Mouse (Mus musculus): ENCODE results near the gene Bmf.
"Not testable (repeated sequence)": the region's sequence is repeated elsewhere in the genome, so short reads cannot be mapped to it uniquely, and the experiment has no call there.

The Bmf gene

DNA sequence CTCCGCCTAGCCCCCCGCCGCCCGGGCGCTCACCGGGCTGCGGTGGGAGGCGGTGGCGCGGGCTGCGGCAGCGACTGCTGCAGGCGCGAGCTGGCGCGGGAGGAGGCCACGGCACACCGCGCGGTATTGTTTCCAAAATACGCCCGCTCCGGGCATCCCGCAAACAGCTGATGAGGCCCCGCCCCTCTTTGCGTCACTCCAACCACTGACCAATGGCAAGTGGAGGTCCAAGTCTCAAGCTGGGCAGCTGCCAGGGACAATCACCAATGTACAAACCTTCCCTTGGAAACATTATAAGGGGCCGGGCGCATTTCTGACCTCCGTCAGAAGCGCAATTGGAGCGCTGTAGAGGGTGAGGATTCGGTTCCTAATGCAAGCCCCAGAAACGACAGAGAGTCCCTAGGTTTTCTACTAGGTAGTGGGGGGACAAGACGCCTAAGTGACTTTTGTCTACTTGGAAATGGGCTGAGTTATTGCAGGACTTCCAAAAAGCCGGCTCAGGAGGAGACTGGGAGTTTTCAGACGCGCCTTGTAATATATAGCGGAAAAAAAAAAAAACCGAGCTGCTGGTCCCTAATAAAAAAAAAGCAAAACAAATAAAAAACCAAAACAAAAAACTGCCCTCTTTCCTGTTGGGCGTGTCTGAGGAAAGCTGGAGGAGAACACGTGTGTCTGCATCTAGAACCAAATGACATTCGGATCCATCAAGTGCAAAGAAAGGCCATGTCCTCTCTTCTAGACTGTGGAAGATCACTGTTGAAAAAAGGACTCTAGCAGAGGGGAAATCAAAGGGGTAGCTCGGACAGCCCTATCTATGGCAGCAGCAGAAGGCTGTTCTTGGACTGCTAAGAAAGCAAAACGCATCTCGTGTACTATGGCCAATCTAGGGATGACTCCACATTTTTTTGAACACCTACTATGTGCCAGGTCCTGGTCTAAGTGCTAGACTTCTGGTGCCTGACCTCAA, at the start of gene Bmf:
TSS of gene Bmf (minus strand) at position 181 of the 967 bp plus-strand sequence.
- in situ Hi-C loops (cut with MboI; ENCODE audit: unreplicated experiment in 2 of 2), result no loop called here

DNA sequence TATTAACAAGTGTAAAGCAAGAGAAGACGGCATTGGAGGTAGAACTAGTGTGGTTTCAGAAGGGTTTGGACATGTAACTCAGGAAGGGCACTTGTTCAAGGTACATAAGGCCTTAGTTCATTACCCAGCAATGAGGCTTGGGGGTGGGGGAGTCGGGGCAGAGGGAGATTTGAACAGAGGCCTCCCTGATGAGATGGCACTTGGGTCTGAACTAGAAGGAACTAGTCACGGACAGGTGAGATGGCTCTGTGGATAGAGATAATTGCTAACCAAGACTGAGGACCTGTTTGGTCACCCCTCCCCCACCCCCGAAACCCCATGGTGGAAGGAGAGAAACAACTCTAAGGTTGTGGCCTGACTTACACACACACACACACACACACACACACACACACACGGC, 49.6 kb upstream of the Bmf start:
- in situ Hi-C loops (cut with MboI; ENCODE audit: unreplicated experiment in 2 of 2), result no loop called here

DNA sequence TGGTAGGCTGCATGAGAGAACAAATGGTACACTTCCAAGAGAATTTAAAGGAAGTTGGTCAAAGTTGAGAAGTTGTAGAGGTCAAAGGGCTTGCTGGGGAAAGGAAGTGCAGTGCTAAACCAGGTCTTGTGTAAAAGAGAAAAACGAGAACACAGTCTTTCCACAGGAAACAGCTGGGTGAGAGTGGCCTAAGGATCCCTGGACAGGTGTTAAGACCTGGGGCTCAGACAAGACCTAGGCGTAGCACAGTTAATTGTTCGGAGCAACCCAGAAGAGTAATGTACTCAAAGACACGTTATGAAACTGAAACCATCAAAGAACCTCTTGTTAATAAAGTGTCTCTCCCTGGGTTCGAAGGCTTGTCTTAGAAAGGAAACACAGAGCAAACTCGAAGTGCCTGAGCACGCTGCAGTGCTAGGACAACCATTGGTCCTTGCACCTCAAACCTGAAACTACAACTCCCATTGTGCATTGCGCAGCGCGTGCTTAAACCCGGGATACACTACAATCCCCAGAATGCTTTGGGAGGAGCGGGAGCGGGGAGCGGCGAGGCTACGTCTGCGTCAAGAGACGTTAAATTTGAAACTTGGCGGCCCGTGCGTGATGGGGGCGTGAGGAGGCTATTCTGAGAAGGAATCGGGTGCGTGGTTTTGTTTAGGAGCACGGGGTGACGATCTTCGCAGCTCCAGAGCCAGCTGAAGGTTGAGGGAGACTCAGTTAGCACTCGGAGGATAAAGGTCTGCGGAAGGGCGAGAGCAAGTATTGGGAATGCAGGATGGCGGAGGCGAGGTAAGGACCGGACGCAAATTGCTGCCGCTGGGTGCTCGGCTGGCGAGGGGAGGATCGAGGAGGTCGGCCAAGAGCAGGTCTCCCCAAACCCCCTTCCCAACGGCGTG, 48.4 kb upstream of the Bmf start, which contains the start of gene Bub1b:
TSS of gene Bub1b (plus strand) at position 539 of the 896 bp plus-strand sequence.
- in situ Hi-C loops (cut with MboI; ENCODE audit: unreplicated experiment in 2 of 2), result no loop called here

DNA sequence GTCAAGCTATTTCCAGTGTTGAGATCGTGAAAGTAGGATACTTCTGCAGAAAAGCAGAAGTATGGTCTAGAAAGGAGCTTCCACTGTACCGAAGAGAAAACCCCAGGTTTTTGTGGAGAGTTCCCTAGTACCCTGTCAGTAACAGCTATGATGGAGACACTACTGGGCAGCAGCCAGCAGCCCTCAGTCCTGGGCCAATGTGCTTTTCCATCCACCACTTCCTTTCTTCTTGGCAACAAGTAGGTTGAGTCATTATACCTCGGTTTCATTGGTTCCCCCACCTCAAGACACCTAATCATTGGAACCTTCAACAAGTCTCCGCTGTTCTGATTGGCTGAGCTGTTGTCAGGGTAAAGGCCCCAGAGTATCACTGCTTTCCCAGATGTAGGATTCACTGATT, 41.6 kb upstream of the Bmf start:
- in situ Hi-C loops (cut with MboI; ENCODE audit: unreplicated experiment in 2 of 2), result no loop called here

DNA sequence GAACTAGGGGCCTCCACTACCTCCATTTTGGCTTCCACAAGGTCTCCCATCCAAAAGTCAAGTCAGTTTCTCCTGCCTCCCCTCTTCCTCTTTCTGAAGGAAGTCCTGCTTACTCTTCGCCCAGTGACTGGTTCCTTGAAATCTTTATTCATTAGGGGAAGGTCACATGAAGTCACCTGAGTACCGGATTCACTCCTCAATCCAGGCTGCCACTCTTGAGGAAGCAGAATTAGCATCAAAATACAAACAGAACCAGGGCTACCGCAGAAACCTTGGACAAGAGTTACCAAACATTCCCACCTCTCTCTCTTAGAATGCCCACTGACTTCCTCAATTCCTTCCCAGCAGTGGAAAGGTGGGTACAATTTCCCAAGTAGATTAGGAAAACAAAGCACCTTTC, 38.2 kb upstream of the Bmf start:
- in situ Hi-C loops (cut with MboI; ENCODE audit: unreplicated experiment in 2 of 2), result no loop called here

DNA sequence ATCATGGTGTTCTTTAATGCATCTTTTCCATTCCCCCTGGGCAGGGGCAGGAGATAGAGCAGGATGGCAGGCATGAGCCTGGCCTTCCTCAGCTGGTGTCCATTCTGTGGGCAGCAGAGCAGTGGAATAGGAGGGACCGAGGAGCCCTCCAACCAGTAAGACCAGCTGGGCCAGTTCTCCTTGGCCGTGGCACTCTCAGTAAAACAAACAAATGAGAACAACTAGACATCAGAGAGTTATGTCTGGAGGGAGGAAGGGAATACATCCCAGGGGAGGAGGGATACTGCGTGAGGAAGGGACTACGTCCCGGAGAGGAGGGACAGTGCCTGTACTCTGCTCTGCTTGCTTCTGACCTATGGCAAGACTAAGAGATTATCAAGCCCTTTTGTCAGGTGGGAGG, 36.5 kb upstream of the Bmf start:
- in situ Hi-C loops (cut with MboI; ENCODE audit: unreplicated experiment in 2 of 2), result no loop called here

DNA sequence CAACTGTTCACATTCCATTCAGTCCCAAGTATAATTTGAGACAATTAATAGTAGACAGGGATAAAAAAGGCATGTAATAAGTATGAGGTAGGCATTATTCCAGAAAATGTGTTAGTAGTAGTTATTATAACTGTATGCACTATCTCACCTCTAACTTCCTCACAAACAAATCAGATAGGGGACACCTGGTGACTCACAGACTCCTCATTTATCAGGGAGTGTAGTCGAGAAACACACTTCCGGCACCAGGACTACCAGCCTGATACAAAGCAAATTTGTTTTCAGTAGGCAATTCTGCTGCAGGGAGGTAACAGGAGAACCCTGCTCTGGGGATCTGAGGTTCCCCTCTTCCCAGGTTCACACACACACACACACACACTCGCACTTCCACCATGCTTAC, 23.6 kb upstream of the Bmf start:
- in situ Hi-C loops (cut with MboI; ENCODE audit: unreplicated experiment in 2 of 2), result no loop called here

DNA sequence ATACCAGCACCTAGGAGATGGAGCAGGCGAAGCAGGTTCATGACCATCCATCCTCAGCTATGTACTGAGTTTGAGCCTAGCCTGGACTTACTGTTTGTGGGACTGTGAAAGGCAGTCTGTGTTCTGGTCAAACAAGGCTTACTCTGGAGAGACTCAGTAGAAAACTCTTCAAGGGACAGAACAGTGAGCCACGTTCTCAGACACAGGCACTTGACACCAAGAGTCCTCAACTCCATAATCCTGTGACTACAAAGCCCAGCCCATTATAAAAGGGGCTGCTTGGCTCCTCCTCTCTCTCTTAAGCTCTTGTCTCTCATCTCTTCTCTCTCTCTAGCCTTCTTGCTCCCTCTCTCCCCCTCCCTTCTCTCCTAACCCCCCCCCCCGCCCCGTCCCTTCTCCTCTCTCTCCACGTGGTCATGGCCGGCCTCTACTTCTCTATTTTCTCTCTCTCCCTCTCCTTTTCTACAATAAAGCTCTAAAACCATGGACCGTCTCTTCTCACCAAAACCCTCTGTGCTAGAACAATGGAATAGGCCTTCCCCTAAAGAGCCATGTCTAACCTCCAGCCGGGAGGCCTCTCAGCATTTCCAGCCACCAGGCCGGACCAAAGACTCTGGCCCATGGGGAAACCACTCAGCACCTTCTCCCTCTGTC, 22.8 kb upstream of the Bmf start:
- in situ Hi-C loops (cut with MboI; ENCODE audit: unreplicated experiment in 2 of 2), result no loop called here

DNA sequence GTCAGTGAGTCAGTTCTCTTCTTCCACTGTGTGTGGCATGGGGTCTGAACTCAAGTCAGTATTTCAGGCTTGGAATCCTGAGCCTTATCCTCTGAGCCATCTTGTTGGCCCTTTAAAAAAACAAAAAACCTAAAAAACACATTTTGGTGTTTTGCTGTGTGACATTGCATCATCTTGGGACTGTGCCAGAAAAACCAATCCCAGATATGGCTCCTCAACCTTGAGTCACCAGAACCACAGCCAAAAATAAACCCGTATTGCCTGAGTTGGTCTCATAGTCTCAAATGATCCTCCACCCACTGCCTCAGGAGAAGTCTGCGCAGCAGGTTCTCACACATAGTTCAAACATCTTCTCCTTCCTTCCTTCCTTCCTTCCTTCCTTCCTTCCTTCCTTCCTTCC, 21.5 kb upstream of the Bmf start:
- in situ Hi-C loops (cut with MboI; ENCODE audit: unreplicated experiment in 2 of 2), result no loop called here

DNA sequence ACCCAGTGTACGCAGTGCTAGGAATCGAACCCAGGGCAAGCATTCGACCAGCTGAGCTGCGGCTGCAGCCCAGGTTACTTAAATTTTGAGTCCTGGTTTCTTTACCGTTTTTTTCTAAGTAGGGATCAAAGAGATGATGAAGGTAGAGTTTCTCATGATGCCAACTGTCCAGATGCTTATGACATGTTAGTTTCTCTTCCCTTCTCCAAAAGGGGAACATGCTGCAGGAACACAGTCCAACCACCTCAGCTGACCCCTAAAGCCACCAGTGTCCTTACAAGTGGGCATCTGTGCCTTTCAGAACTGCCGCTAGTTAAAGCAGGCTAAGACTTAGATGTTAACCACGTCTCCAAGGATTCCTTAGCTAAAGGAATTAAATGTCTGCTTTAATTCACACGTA, 17.7 kb upstream of the Bmf start:
- in situ Hi-C loops (cut with MboI; ENCODE audit: unreplicated experiment in 2 of 2), result no loop called here

DNA sequence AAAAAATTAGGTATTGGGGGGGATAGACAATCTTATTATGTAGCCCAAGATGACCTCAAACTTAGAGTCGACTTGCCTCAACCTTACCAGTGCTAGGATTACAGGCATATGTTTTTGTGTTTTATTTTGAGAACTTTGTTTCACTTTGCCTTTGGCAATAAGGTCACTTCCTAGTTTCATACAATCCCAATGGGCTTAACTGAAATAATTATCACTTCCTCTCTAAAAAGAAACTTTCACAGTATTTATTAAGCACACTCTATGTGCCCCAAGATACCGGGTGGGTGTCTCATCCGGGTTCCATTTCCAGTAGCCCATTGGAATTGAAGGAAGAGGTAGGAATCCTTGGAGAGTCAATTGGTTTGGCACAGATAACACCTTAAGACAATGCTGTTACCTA, 12.9 kb upstream of the Bmf start:
- in situ Hi-C loops (cut with MboI; ENCODE audit: unreplicated experiment in 2 of 2), result loop anchor here in 1 of 2 experiments (5.0 kb wide), 1 partner anchor 40 kb away; no protein-coding TSS in a partner anchor

DNA sequence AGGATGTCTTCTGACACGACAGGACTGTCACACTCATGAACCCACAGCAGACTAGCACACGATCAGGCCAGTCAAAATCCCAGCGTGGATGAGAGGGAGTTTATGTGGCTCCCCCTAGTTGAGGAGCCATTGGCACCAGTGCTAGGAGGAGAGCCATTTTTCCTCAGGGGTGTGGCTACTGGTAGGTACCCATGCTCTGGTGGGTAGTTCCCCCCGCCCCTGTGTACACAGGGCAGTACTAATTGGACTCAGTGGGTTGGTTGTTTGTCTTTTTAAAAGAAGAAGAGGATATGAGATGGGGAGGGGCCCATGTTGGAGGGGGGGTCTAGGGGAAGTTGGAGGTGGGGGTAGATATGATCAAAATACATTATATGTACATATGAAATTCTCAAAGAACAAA, 12.5 kb upstream of the Bmf start:
- in situ Hi-C loops (cut with MboI; ENCODE audit: unreplicated experiment in 2 of 2), result loop anchor here in 1 of 2 experiments (5.0 kb wide), 1 partner anchor 40 kb away; no protein-coding TSS in a partner anchor

DNA sequence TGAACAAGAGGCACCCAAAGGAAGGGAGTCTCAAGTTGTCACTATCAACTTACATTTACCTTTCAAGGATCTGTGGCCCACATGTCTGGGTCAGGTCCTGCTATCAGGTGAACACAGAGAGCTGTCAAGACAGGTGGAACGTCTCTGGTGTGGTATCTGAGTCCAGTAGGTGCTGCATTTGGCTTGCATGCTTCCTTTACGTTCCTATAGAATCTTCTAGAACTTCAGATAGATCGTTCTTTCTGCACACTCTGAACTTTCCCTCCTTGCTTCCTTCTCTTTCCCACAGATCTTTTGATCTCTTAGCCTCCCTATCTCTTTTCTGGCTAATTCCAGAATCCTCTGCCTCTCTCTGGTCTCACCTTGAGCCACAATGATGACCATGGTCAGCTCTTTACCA, 8.9 kb upstream of the Bmf start:
- in situ Hi-C loops (cut with MboI; ENCODE audit: unreplicated experiment in 2 of 2), result no loop called here

DNA sequence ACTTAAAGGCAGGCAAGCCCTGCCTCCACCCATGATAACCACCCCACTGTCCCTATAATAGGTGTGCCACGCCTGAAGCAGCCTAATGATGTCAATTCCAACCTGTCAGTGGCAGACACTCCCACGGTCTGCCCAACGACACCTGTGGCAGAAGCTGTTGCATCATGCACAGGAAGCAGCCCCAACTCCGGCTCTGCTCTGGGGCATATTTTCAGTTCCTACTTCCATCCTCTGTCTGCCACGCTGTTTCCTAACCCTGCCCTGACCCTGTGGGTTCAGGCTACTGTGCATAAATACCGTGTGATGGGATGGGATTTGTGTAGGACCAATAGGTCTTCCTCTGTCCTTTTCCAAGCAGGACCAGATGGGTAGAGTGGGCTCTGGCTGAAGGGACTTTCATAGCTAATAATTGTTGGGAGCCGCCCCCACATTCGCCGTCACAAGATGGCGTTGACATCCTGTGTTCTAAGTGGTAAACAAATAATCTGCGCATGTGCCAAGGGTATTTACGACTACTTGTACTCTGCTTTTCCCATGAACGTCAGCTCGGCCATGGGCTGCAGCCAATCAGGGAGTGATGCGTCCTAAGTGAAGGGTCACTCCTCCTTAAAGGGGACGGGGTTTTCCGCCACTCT, 5.0 kb upstream of the Bmf start:
- in situ Hi-C loops (cut with MboI; ENCODE audit: unreplicated experiment in 2 of 2), result not testable (repeated sequence)

DNA sequence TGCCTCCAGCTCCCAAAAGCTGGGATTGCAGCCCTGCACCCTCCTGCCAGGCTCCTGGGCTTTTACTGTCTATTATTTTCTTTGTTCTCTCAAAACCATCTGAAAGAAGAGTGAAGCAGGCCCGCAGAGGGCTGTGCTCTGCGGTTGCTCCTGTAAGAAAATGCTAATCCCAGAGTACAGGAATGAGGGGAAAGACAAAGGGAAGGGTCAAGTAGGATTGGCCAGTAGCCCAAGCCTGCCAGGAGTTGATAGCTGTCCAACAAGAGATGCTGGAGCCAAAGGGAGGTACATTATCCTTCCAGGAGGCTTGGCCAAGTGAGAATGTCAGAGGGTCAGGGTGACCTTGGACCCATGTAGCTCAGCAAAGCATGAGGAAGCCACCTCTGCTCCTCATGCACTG, 2.1 kb upstream of the Bmf start:
- in situ Hi-C loops (cut with MboI; ENCODE audit: unreplicated experiment in 2 of 2), result no loop called here

DNA sequence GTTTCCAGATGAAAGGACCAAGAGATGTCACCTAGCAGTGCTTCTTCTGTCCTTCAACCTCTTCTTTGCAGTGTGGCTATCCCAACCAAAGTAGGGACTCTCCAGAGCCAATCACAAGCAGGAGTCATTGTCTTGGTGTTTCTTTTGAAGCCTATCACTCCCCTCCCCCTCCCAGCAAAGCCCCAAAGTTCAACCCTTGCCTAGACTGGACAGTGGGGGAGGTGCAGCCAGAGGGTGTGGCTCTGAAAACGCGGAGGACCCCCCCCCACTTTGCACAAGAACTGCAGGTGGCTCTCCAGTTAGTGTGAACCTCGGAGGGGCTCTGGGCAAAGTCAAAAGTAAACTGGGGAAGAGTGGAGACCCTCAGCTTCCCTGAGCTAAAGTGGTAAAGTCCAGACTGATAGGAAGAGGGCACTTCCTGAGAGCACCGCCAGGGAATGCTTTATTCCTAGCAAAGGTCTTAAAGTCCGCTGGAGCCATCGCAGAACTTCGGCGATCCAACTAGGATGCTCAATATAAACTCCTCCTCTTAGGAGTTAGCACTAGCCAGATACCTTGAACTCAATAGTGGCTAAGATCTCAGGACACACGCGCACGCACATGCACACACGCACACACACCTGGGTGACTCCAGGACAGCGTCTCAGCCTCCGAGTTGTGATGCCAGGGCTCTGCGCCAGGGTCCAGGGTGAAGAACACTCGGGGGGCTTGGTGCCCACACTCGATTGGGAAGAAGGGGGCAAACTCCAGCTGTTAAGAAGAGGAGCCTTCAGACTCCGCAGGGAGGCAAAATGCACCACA, 866 bp downstream of the Bmf start:
- in situ Hi-C loops (cut with MboI; ENCODE audit: unreplicated experiment in 2 of 2), result no loop called here

DNA sequence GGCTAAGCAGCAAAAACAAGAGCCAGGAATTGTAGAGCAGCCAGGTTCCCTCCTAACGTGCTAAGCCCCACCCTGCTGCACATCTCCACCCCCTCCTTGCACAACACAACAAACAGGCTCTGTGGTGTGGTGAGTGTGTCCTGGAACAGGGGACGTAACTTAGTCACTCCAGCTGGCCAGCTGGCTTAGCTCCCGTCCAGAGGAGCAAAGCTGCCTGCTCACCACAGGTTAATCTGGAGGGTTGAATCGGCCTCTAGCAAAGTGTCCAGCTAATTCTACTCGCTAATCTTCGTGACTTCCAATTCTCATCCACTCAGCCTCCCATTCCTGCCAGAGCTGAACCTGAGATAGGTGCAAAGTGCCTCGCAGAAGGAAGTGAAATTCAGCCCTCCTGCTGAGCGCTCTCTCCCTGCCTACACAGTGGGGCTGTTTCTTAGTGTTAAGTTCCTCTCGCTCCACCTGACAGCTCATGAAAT, 1.9 kb downstream of the Bmf start:
- in situ Hi-C loops (cut with MboI; ENCODE audit: unreplicated experiment in 2 of 2), result no loop called here

DNA sequence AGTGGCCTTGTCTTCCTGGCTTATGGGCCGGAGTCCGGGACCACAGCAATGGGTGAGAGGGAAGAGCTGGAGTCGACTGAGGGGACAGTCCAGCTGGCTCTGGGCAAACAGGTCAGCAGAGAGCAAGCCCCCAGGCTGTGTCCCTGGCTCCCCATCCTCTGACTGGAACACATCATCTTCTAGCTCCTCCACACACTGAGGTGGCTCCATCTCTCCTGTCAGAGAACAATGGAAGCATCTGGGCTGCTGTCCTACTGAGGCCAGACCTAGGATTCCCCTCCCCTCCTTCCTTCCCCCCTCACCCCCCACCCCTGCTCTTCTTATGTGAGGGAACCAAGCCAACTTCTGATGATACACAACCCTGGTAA, 2.7 kb downstream of the Bmf start:
- in situ Hi-C loops (cut with MboI; ENCODE audit: unreplicated experiment in 2 of 2), result no loop called here

DNA sequence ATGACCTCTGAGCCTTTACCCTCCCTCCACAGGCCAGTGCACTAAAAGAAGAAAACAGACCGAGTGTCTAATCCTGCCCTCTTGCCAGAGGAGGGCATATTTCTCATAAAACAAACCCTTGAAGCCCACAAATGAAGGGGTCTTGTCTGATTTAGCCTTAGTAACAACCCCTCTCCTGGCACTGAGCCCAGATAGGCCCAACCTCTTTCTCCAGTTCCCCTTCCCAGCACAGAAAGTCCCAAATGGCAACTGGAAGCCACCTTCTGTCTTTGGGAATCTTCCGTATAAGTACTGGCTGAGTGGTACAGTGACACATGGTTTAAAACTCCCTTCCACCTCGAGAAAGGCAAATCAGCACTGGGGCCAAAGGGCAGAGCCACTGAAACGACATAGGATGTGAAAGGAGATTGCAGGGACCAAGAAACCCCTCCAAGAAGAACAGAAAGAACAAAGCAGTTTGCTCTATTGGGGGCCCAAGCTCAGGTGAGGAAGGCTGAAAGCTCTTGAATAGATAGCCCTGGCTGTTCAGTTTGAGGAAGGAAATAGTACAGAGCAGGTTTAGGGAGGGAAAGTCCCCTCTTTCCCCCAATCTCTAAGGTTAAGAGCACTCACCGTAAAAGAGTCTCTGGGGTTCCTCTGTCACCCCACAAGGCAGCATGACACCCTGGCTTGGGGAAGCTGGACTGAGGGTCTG, 3.2 kb downstream of the Bmf start:
- in situ Hi-C loops (cut with MboI; ENCODE audit: unreplicated experiment in 2 of 2), result no loop called here
